Mouse (Mus musculus) splenic B cell, adult 2 months (primary cell): ENCODE measurements around the gene Trim69.

Experiments used
- DNase-seq: peaks from one replicate; pipeline ENCODE4 v3.0.0-alpha.2; 2011; ENCODE audit warnings: low read depth, low spot score
- H3K27me3 ChIP-seq: 2 replicates; pipeline ENCODE4 v1.6.1; 2012; ENCODE audit warnings: mild to moderate bottlenecking, low read length, moderate library complexity, mixed read lengths; ENCODE audit not compliant: control insufficient read depth, poor library complexity, insufficient read depth, severe bottlenecking
- H3K36me3 ChIP-seq: 2 replicates; pipeline ENCODE4 v1.6.1; 2012; ENCODE audit warnings: mild to moderate bottlenecking, low read length, moderate library complexity, mixed read lengths; ENCODE audit not compliant: control insufficient read depth, poor library complexity, insufficient read depth, severe bottlenecking

The Trim69 gene

GRCm38 (mm10) chr2:122160680-122161079, at the start of gene Trim69:
Trim69 (plus strand) TSS chr2:122160700.
- H3K36me3 ChIP-seq = no peaks in the 10 kb centered on the region
- no peaks in the 10 kb centered on the region for H3K27me3 ChIP-seq
- peak; percentile 86 for DNase-seq

DNA sequence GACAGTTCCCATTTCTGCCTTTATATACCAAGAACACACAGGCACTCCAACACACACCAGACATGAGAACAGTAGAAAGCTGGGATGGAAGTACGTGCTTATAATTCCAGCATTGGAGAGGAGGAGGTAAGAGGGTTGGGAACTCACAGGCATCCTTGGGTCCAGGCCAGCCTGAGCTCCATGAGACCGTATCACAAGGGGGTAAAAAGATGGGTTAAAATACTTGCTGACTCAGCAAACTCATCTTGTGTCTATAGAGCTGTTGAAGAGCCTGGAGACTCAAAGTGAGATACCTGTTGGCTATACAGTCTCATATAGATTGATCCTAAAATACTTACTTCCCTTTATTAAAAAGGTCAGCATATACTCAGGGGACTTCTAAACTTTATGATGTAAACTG, 43.6 kb upstream of the Trim69 start:
- DNase-seq = peak; percentile 23
- Histone ChIP-seq H3K27me3 (no peaks in the 10 kb centered on the region), H3K36me3 (no peaks in the 10 kb centered on the region)

DNA sequence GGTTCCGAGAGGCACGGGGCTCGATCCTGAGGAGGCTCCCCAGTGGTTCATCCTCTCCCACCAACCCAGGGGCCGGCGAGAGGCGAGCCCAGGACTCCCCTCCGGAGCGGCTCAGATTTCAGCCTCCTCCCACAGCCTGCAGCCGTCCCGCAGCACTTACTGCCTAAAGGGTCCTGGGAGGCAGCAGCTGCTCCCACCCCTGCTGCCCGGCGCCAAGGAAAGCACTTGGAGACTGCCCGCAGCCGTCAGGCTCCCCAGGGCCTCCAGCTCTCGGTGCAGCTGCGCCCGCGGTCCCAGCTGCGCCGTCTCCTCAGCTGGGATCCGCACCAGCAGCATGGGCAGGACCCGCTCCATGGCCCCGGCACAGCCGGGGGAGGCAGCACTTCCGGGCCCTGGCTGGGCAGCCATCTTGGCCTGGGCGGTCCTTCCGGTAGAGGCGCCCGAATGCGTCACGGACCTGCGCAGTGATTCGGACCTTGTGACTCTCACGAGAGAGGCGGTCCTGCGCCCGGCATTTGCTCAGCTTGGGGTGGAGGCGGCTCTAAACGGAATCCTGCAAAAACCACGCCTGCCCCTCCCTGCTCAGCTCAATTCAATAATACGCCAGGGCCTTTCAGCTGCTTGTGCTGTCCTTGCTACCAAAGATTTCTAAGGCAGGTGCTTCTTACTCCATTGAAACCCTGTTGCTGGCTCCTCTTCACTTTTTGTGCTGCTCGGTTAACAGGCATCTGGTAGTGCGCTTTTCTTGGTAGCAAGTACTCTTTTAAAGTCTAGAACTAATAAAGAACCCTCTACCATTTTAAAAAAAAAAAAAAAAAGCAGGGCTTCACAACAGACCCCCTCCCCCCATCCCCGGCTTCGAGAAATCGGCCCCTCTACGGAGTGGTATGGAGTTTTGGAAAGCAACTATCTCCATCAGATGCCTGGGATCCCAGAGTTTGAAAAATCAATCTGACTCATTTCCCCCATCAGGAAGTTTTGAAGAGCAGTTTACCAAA, 42.2 kb upstream of the Trim69 start, which contains the start of gene Spg11:
Gene Spg11 (minus strand): TSS at position 426 of the 998 bp plus-strand sequence.
- DNase-seq = peak; percentile 99
- Histone ChIP-seq H3K36me3 (no peaks in the 10 kb centered on the region), H3K27me3 (no peaks in the 10 kb centered on the region)

DNA sequence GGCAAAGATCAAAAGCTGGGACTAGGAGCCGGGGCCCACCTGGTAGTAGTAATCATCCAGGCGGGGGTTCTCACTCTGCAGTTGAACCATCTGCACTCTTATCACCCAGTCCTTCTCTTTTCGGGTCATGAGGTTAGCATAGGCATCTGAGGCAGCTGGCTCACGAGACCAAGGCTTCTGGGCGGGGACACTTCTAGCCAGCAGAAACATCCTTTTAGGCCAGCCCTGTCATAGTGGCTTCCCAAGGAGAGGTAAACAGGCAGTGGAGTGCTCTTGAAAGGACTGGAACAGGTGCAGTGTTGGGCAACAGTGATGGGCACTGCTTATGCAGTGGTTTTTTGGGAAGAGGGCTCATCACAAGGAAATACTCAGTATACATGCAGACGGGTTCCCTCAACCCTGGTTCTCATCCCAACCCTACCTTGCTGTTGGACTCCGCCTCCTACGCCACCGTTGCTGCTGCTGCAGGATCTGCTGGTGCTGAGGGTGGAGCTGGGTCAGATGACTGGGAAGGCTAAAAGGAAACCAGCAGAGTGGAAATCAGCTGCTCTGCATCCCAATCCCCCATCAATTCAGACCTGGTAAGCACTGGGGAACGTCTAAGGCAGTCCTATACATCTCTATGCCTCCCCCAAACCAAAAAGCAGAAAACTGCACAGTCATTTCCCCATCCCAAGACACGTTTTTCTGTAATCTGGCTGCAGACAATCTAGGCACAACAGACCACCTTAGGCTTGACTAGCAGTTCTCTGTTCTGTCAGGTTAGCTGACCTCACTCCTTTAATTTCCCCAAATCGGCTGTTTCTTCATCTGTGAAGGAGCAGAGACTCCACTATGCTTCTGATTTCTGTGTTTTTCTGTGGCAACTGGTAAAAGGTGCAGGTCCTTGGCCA, 34.6 kb upstream of the Trim69 start:
- Histone ChIP-seq H3K27me3 (no peaks in the 10 kb centered on the region), H3K36me3 (no peaks in the 10 kb centered on the region)
- no peak for DNase-seq

GRCm38 (mm10) chr2:122126765-122127347, 33.6 kb upstream of the Trim69 start:
- Histone ChIP-seq H3K36me3 (no peaks in the 10 kb centered on the region), H3K27me3 (no peaks in the 10 kb centered on the region)
- DNase-seq = no peak

GRCm38 (mm10) chr2:122127635-122128034, 32.9 kb upstream of the Trim69 start:
- Histone ChIP-seq H3K27me3 (no peaks in the 10 kb centered on the region), H3K36me3 (no peaks in the 10 kb centered on the region)
- no peak for DNase-seq

DNA sequence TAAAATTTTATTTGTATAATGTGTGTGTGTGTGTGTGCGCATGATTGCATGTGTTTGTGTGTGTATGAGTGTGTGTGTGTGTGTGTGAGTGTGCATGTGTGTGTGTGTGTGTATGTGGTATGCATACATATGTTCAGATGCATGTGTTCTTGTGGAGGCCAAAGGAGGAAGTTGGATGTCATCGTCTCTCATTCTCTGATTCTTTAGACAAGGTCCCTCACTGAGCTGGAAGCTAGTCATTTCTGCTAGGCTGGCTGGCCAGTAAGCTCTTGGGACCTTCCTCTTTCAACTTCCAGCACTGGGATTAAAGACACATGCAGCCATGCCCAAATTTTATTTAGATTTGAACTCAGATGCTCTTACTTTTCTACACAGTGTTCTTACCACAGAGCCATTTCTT, 28.4 kb upstream of the Trim69 start:
- H3K27me3 ChIP-seq = no peaks in the 10 kb centered on the region
- no peak for DNase-seq
- no peaks in the 10 kb centered on the region for H3K36me3 ChIP-seq

- H3K27me3 ChIP-seq = no peaks in the 10 kb centered on the region
- H3K36me3 ChIP-seq = no peaks in the 10 kb centered on the region
- no peak for DNase-seq
These were observed 27.9 kb upstream of the Trim69 start for GRCm38 (mm10) chr2:122132618-122133017.

- Histone ChIP-seq H3K27me3 (no peaks in the 10 kb centered on the region), H3K36me3 (no peaks in the 10 kb centered on the region)
- DNase-seq = no peak
These were observed 22.5 kb upstream of the Trim69 start for GRCm38 (mm10) chr2:122137839-122138465.

DNA sequence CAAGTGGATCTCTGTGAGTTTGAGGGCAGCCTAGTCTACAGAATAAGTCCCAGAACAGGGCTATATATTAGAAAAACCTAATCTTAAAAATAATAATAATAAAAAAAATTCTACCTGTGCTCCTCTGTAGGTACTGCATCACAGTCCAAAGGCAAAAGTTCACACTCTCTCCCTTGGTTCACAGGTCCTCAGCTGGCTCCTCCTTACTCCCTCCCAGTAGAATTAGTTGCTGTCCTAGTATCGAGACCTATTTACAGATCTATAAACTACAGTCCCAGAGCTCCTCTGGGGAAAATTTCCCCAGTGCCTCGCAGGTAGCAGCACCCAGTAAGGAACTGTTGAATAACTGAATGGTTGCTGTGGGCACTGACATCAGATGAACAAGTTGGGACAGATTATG, 19.7 kb upstream of the Trim69 start:
- Histone ChIP-seq H3K27me3 (no peaks in the 10 kb centered on the region), H3K36me3 (no peaks in the 10 kb centered on the region)

GRCm38 (mm10) chr2:122141332-122141967, 19.1 kb upstream of the Trim69 start:
- Histone ChIP-seq H3K27me3 (no peaks in the 10 kb centered on the region), H3K36me3 (no peaks in the 10 kb centered on the region)
- DNase-seq = no peak

More for the DNA sequence above, 19.7 kb upstream of the Trim69 start:
- DNase-seq = no peak

DNA sequence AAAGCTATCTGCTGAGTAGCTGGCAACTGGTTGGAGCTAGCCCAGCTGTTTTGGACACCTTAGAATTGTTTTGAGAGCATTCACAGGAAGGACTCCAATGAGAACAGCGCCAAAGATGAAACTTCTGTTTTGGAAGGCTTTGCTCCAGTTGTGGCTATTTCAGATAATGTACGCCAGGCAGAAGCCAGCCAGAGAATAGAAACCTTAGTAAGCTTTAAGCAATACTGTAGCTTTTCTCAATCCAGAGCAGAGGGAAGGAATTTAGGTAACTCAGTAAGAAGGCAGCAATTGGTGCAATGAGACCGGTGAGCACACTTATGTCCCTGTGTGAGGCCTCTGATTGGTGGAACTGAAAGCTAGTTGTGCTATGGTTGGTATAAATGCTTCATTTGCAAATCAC, 17.4 kb upstream of the Trim69 start:
- no peaks in the 10 kb centered on the region for H3K36me3 ChIP-seq
- DNase-seq = no peak
- H3K27me3 ChIP-seq = no peaks in the 10 kb centered on the region

GRCm38 (mm10) chr2:122145756-122146155, 14.7 kb upstream of the Trim69 start:
- peaks cover 4% of the 10 kb centered on the region; the same call in 1 of the 2 replicates for H3K36me3 ChIP-seq
- peak; percentile 62 for DNase-seq
- H3K27me3 ChIP-seq = no peaks in the 10 kb centered on the region

DNA sequence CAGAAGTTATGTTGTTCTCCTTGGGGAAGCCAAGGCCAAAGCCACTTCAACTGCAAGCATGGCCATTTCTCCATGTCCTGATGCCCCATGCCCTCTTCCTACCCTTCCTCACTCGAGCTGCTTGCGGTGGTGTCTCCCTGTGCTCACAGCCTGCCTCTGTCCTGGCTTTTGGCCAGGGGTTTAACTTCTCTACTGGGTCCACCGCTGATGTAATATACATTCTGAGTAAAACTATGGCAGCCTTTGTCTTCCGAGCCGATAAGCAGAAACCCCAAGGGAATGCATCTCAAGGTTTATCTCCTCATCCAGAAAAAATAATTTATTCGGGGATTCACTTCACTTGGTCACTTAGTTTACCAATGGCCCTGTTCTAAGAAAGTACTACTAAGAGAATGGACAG, 13.8 kb upstream of the Trim69 start:
- Histone ChIP-seq H3K27me3 (no peaks in the 10 kb centered on the region), H3K36me3 (peaks cover 4% of the 10 kb centered on the region; the same call in 1 of the 2 replicates)
- DNase-seq = no peak
